Mouse (Mus musculus) hindbrain, embryonic 14.5 days (tissue): ENCODE data around the gene Arfgef2. TPM values are rescaled to one million over a fixed set of nuclear protein-coding genes. Genes with fewer than 3 reads are reported as not detected.

Experiments used
- ATAC-seq: fragments of 200-750 bp; cut with Nextera tagmentation; 2 replicates; pipeline ENCODE4 v1.8.0; 2017; ENCODE audit warnings: moderate number of reproducible peaks, mild to moderate bottlenecking, moderate TSS enrichment, moderate library complexity; ENCODE audit not compliant: low FRiP score
- DNase-seq: peaks from one replicate; pipeline ENCODE4 v3.0.0-alpha.2; 2015; ENCODE audit warnings: low spot score
- H3K27ac ChIP-seq: fragments of 300-500 bp; sonication (generic); 2 replicates; pipeline ENCODE4 v1.5.1; 2014; ENCODE audit warnings: mild to moderate bottlenecking, moderate library complexity
- H3K27me3 ChIP-seq: fragments of 300-500 bp; sonication (generic); 2 replicates; pipeline ENCODE4 v1.6.1; 2014; ENCODE audit warnings: mild to moderate bottlenecking, low read length, mixed read lengths; ENCODE audit not compliant: control insufficient read depth, insufficient read depth
- H3K36me3 ChIP-seq: fragments of 300-500 bp; sonication (generic); replicated peaks from 2 replicates; pipeline ENCODE4 v1.6.1; 2014; ENCODE audit not compliant: control insufficient read depth, insufficient read depth
- H3K4me1 ChIP-seq: fragments of 300-500 bp; sonication (generic); replicated peaks from 2 replicates; pipeline ENCODE4 v1.6.1; 2014; ENCODE audit warnings: antibody characterized with exemption, low read length, mixed read lengths; ENCODE audit not compliant: control insufficient read depth, insufficient read depth
- H3K4me2 ChIP-seq: fragments of 300-500 bp; sonication (generic); replicated peaks from 2 replicates; pipeline ENCODE4 v1.6.1; 2014; ENCODE audit warnings: mild to moderate bottlenecking, moderate library complexity
- H3K4me3 ChIP-seq: fragments of 300-500 bp; sonication (generic); replicated peaks from 2 replicates; pipeline ENCODE4 v1.5.1; 2014; ENCODE audit warnings: mild to moderate bottlenecking, low read length
- H3K9ac ChIP-seq: fragments of 300-500 bp; sonication (generic); 2 replicates; pipeline ENCODE4 v1.6.1; 2014
- H3K9me3 ChIP-seq: fragments of 300-500 bp; sonication (generic); 2 replicates; pipeline ENCODE4 v1.6.1; 2016; ENCODE audit warnings: low read length; ENCODE audit not compliant: control insufficient read depth
- WGBS: fragments of 180-500 bp; shearing (Covaris S2); extraction: QIAGEN DNeasy Blood & Tissue Kit; methylation state at CpG from one replicate; pipeline ENCODE4 v1.1.7; 2014; 5-methylcytosine and 5-hydroxymethylcytosine counted together
- polyA plus RNA-seq: library from polyadenylated mRNA; unstranded; fragments of >200 nt; fragmentation: Nextera tagmentation; extraction: Ambion mirVana; gene quantifications from 2 replicates; pipeline ENCODE4 v1.2.1, GENCODE M21; 2014

The Arfgef2 gene
- polyA plus RNA-seq, 1 experiment from 2014 or later, result 7.9 TPM

- no peaks in the 10 kb centered on the region for H3K9me3 ChIP-seq
- H3K9ac ChIP-seq, result no peak overlapping the region
- 91% methylated on average over 8 of the region's 8 CpGs for WGBS
- H3K27me3 ChIP-seq, result no peaks in the 10 kb centered on the region
- no peak for ATAC-seq
- no peak for DNase-seq
- H3K4me2 ChIP-seq, result no peak overlapping the region
- no peak overlapping the region for H3K4me3 ChIP-seq
- peaks cover 3% of the 10 kb centered on the region; the same call in 1 of the 2 replicates for H3K36me3 ChIP-seq
- no peak overlapping the region for H3K27ac ChIP-seq
- H3K4me1 ChIP-seq, result peaks cover 4% of the 10 kb centered on the region
Observed at GRCm38 (mm10) chr2:166900792-166901505, 95.6 kb downstream of the Arfgef2 start.

DNA sequence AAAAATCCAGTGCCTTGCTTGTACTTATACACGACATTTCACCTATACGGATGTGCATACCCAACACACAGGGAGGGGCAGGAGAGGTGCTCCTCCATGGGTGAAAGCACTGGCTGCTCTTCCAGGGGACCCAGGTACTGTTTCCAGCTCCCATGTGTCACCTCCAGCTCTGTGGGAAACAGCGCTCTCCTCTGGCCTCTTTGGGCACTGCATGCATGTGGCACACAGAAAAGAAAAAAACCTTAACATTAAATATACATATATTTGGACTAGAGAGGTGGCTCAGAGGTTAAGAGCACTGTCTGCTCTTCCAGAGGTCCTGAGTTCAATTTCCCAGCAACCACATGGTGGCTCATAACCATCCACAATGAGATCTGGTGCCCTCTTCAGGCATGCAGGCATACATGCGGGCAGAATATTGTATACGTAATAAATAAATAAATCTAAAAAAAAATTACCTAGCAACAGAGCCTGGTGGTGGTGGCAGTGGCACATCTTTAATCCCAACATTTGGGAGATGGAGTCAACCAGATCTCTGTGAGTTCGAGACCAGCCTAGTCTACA, 98.4 kb downstream of the Arfgef2 start:
- Histone ChIP-seq H3K27me3 (no peaks in the 10 kb centered on the region), H3K4me2 (no peak overlapping the region), H3K27ac (no peak overlapping the region), H3K9me3 (no peaks in the 10 kb centered on the region), H3K9ac (no peak overlapping the region), H3K4me1 (peaks cover 16% of the 10 kb centered on the region), H3K36me3 (no peaks in the 10 kb centered on the region), H3K4me3 (no peak overlapping the region)
- ATAC-seq (no peak), DNase-seq (no peak)
- WGBS, result 89% methylated on average over 6 of the region's 6 CpGs

DNA sequence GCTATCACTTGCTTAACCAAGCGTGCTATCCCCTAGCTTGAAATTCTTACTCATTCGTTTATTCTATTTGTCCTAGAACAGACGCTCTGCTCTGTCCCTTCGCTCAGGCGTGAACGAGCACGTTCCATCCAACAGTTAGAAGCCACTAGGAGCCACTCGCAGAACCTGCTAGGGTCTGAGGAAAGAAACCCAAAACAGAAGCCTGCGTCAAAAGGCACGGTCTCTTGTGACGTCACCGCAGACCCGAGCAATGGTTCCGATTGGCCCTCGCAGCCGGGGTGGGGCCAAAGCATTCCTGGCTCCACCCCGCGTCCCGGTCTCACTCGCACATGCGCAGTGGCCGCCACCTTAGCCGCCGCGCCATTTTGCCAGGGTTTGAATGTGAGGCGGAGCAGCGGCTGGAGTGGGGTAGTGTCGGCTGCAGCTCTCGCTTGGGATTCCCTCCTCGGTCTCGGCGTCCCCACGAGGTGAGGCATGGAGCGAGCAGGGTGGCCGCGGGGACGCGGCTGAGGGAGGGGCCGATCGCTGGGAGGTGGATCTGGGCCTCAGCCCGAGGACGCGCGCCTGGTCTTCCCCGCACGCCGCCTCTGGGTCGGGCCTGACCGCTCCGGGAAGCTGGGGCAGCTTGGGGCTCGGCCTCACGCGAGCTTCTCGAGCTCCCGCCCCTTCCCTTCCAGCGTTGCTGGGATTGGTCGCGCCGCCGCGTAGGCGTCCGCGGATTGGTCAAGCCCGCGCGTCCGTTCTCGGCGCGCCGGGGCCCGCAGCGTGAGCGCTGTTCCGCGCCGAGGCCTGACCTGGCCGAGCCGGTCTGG, 100.5 kb downstream of the Arfgef2 start, which contains the start of gene Cse1l:
TSS of gene Cse1l (plus strand) at position 330 of the 812 bp plus-strand sequence.
- WGBS, result under 1% methylated on average over 71 of the region's 80 CpGs
- ATAC-seq, result peak; percentile 95
- Histone ChIP-seq H3K4me1 (peaks cover 16% of the 10 kb centered on the region), H3K27ac (peak within 1 kb of the TSS; percentile 99), H3K27me3 (no peaks in the 10 kb centered on the region), H3K36me3 (0 out of 2 replicates have a peak, but pooled peaks cover 7% of the 10 kb centered on the region), H3K4me3 (peak within 1 kb of the TSS; percentile 97), H3K9ac (peak within 1 kb of the TSS; percentile 93), H3K4me2 (peak within 1 kb of the TSS; percentile 96), H3K9me3 (no peaks in the 10 kb centered on the region)
- peak; percentile 99 for DNase-seq

- Histone ChIP-seq H3K4me2 (peak overlapping the region; percentile 96), H3K4me3 (peak overlapping the region; percentile 97), H3K36me3 (0 out of 2 replicates have a peak, but pooled peaks cover 7% of the 10 kb centered on the region), H3K9me3 (no peaks in the 10 kb centered on the region), H3K27me3 (no peaks in the 10 kb centered on the region), H3K27ac (peak overlapping the region; percentile 99), H3K4me1 (peaks cover 16% of the 10 kb centered on the region), H3K9ac (peak overlapping the region; percentile 93)
- WGBS, result under 1% methylated on average over 28 of the region's 28 CpGs
- DNase-seq (peak; percentile 32), ATAC-seq (peak; percentile 23; the same call in 1 of the 2 replicates)
Observed at GRCm38 (mm10) chr2:166906523-166907182, 101.3 kb downstream of the Arfgef2 start.

DNA sequence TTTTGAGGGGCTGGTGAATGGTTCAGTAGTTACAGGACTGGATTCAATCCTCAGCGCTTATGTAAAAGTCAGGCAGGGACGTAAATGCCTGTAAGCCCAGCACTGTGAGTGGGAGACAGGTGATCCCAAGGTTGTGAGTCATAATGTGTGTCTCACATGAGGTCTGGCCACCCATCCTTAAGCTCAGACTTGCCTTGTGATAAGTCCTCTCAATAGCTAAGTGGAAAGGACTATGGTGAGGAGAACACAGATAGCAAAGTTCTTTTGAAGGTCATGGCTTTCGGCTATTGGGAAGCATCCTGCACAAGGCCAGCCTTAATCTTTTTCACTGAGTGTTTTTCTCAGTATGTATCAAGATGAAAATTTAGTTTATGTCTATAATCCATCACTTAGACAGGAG, 104.3 kb downstream of the Arfgef2 start:
- Histone ChIP-seq H3K36me3 (0 out of 2 replicates have a peak, but pooled peaks cover 7% of the 10 kb centered on the region), H3K4me2 (no peak overlapping the region), H3K9me3 (no peaks in the 10 kb centered on the region), H3K27me3 (no peaks in the 10 kb centered on the region), H3K4me1 (peaks cover 16% of the 10 kb centered on the region), H3K9ac (no peak overlapping the region), H3K4me3 (no peak overlapping the region), H3K27ac (no peak overlapping the region)
- no peak for ATAC-seq
- no peak for DNase-seq
- WGBS, result 98% methylated on average over 3 of the region's 3 CpGs

- WGBS, result 99% methylated on average over 8 of the region's 8 CpGs
- peaks cover 12% of the 10 kb centered on the region for H3K4me1 ChIP-seq
- no peaks in the 10 kb centered on the region for H3K27me3 ChIP-seq
- H3K36me3 ChIP-seq, result peaks cover 9% of the 10 kb centered on the region; the same call in 1 of the 2 replicates
- DNase-seq, result no peak
- no peak overlapping the region for H3K9ac ChIP-seq
- no peak overlapping the region for H3K4me3 ChIP-seq
- no peak for ATAC-seq
- no peak overlapping the region for H3K27ac ChIP-seq
- no peaks in the 10 kb centered on the region for H3K9me3 ChIP-seq
- H3K4me2 ChIP-seq, result no peak overlapping the region
Observed at GRCm38 (mm10) chr2:166910536-166910935, 105.1 kb downstream of the Arfgef2 start.

DNA sequence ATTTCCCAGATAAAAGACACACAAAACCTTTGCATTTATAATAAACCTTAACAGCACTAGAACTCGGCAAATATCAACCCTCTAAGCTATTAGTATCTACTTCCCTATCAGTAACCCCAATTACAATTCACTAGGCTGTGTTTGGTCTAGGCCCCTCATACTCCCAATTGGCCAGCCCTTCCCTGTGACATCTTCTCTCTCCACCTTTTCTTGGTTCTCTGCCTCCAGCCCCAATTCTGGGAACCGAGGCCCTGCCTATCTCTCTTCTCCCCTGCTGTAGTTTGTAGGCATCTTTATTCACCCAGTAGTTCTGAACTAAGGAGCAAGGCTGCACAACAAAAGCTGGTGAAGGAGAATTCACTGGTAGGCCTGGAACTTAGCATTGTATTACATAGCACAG, 118.6 kb downstream of the Arfgef2 start:
- 85% methylated on average over 2 of the region's 2 CpGs for WGBS
- DNase-seq (no peak), ATAC-seq (no peak)
- Histone ChIP-seq H3K36me3 (peaks cover 81% of the 10 kb centered on the region), H3K27ac (no peak overlapping the region), H3K27me3 (no peaks in the 10 kb centered on the region), H3K9me3 (no peaks in the 10 kb centered on the region), H3K4me2 (no peak overlapping the region), H3K4me1 (no peaks in the 10 kb centered on the region), H3K4me3 (no peak overlapping the region), H3K9ac (no peak overlapping the region)

GRCm38 (mm10) chr2:166933943-166934342, 128.6 kb downstream of the Arfgef2 start:
- no peak overlapping the region for H3K4me2 ChIP-seq
- no peaks in the 10 kb centered on the region for H3K4me1 ChIP-seq
- no peaks in the 10 kb centered on the region for H3K27me3 ChIP-seq
- 93% methylated on average over 6 of the region's 6 CpGs for WGBS
- no peak overlapping the region for H3K9ac ChIP-seq
- DNase-seq (no peak), ATAC-seq (no peak)
- no peaks in the 10 kb centered on the region for H3K9me3 ChIP-seq
- peaks cover 97% of the 10 kb centered on the region for H3K36me3 ChIP-seq
- H3K4me3 ChIP-seq, result no peak overlapping the region
- no peak overlapping the region for H3K27ac ChIP-seq

DNA sequence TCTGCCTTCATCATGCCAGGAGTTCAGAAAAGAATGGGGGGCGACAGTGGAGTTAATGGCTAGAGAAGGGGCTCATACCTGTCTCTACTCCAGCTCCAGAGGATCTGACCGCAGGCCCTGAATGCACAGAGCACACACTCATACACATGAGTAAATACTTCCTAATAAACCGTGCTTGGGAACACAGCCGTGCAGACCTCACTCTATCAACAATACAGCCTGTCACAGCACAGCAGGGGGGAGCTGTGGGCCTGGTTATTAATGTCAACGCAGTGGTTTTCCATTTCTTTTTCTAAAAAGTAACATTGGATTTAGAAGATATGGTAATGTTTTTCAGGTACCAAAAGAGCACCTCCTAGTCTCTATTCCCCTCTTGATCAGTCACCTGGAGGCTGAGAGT, 129.0 kb downstream of the Arfgef2 start:
- no peak overlapping the region for H3K27ac ChIP-seq
- H3K9me3 ChIP-seq, result no peaks in the 10 kb centered on the region
- no peak overlapping the region for H3K4me2 ChIP-seq
- DNase-seq (no peak), ATAC-seq (no peak)
- WGBS, result 66% methylated on average over 5 of the region's 5 CpGs
- H3K36me3 ChIP-seq, result peaks cover 97% of the 10 kb centered on the region
- no peaks in the 10 kb centered on the region for H3K27me3 ChIP-seq
- H3K9ac ChIP-seq, result no peak overlapping the region
- no peaks in the 10 kb centered on the region for H3K4me1 ChIP-seq
- H3K4me3 ChIP-seq, result no peak overlapping the region
